In genomic region chr7:120103019-120103567, GRCm38 (mm10) we compare ENCODE assay signal across 9 mouse cellular contexts. TPM values are rescaled to one million over a fixed set of nuclear protein-coding genes. Genes with fewer than 3 reads are reported as not detected.
DNase-seq lines count a peak whose midpoint lies in the region; ATAC-seq and TF ChIP-seq lines count a peak whose summit lies in the region.
"Had no signal": no experiment of that assay in that cellular context is flagged by ENCODE, and none has a peak within 500 bp of the region (broad histone marks: within the 10 kb centered on the region; RNA-seq: fewer than 3 reads in every experiment).

No protein-coding gene starts in this region.

- TF ChIP-seq EP300 in stomach, postnatal 0 days (optimal IDR thresholded peaks at IDR 0.05): no peak

- no peak for TF ChIP-seq CTCF in cortical plate, adult 2 months (IDR thresholded peaks at IDR 0.05; ENCODE audit: extremely low read depth, insufficient read depth, low read length)
- TF ChIP-seq CTCF in stomach, postnatal 0 days (IDR thresholded peaks at IDR 0.05; ENCODE audit: low read depth): no peak

- no peaks in the 10 kb centered on the region for H3K27me3 ChIP-seq in heart, embryonic 13.5 days (replicated peaks)
- H3K27me3 ChIP-seq in kidney, embryonic 16.5 days (ENCODE audit: insufficient read depth, low read length): no peaks in the 10 kb centered on the region
- H3K27me3 ChIP-seq in stomach, postnatal 0 days (ENCODE audit: control insufficient read depth, insufficient read depth, low read length): no peaks in the 10 kb centered on the region

- peak overlapping the region; percentile 97 for H3K4me2 ChIP-seq in heart, embryonic 13.5 days
- peak overlapping the region; percentile 93 for H3K4me2 ChIP-seq in kidney, embryonic 16.5 days (replicated peaks; ENCODE audit: low read depth, low read length)
- H3K4me2 ChIP-seq in stomach, postnatal 0 days (replicated peaks; ENCODE audit: low read depth): peak overlapping the region; percentile 93

- WGBS in heart, embryonic 13.5 days: 2% methylated on average over 25 of the region's 25 CpGs
- 2% methylated on average over 25 of the region's 25 CpGs for WGBS in kidney, embryonic 16.5 days
- 2% methylated on average over 25 of the region's 25 CpGs for WGBS in stomach, postnatal 0 days

- peak overlapping the region; percentile 86 for H3K9ac ChIP-seq in heart, embryonic 13.5 days
- H3K9ac ChIP-seq in kidney, embryonic 16.5 days (replicated peaks; ENCODE audit: low read length): peak overlapping the region; percentile 78
- H3K9ac ChIP-seq in stomach, postnatal 0 days (ENCODE audit: low read length): peak overlapping the region; percentile 76

- no peak for TF ChIP-seq POLR2A in cortical plate, adult 2 months (IDR thresholded peaks at IDR 0.05; ENCODE audit: extremely low read depth, insufficient read depth, low read length)

- intact Hi-C loops in left cerebral cortex, postnatal 4 days (cut with DNase I): loop anchor here (10.0 kb wide), 1 partner anchor 258 kb away; no protein-coding TSS in a partner anchor

- H3K4me1 ChIP-seq in cortical plate, adult 2 months (ENCODE audit: control insufficient read depth, insufficient read depth, low read length): no peaks in the 10 kb centered on the region
- H3K4me1 ChIP-seq in heart, embryonic 13.5 days: peaks cover 28% of the 10 kb centered on the region
- H3K4me1 ChIP-seq in kidney, embryonic 16.5 days (ENCODE audit: insufficient read depth, low read length): peaks cover 9% of the 10 kb centered on the region
- H3K4me1 ChIP-seq in stomach, postnatal 0 days (replicated peaks; ENCODE audit: control insufficient read depth, insufficient read depth): no peaks in the 10 kb centered on the region

- H3K36me3 ChIP-seq in heart, embryonic 13.5 days: peaks cover 8% of the 10 kb centered on the region
- H3K36me3 ChIP-seq in kidney, embryonic 16.5 days (ENCODE audit: insufficient read depth, low read length): no peaks in the 10 kb centered on the region; the same call in 1 of the 2 replicates
- peaks cover 2% of the 10 kb centered on the region; the same call in 1 of the 2 replicates for H3K36me3 ChIP-seq in stomach, postnatal 0 days (ENCODE audit: control insufficient read depth, insufficient read depth, low read length)
- H3K36me3 ChIP-seq: G1E had no signal

- H3K27ac ChIP-seq in cortical plate, adult 2 months (ENCODE audit: insufficient read depth, low read length): no peak overlapping the region
- 0 out of 2 replicates have a peak overlapping the region, but pooled peaks have one; percentile 72 for H3K27ac ChIP-seq in heart, embryonic 13.5 days (replicated peaks)
- H3K27ac ChIP-seq in kidney, embryonic 16.5 days (ENCODE audit: low read length): no peak overlapping the region
- H3K27ac ChIP-seq in stomach, postnatal 0 days (replicated peaks): peak overlapping the region; percentile 83

- ATAC-seq in heart, embryonic 13.5 days (ENCODE audit: extremely low read depth, insufficient number of reproducible peaks, low FRiP score, low TSS enrichment): no peak
- peak; percentile 40; the same call in 1 of the 2 replicates for ATAC-seq in kidney, embryonic 16.5 days (ENCODE audit: low FRiP score, low TSS enrichment)
- ATAC-seq in stomach, postnatal 0 days (ENCODE audit: low FRiP score, low TSS enrichment): peak; percentile 51
- ATAC-seq in erythroid progenitor cell, adult 5-6 weeks (replicated peaks; ENCODE audit: low FRiP score, poor library complexity, severe bottlenecking): no peak

- peak; percentile 10 for DNase-seq in left cerebral cortex, postnatal 4 days
- DNase-seq in left cerebral cortex, adult 11 months (ENCODE audit: low spot score): no peak
- peak; percentile 59 for DNase-seq in lung, postnatal 14 days
- peak; percentile 68 for DNase-seq in stomach, postnatal 0 days (ENCODE audit: low spot score)

- H3K4me3 ChIP-seq in cortical plate, adult 2 months (ENCODE audit: insufficient read depth, low read length): peak overlapping the region; percentile 87
- peak overlapping the region; percentile 84 for H3K4me3 ChIP-seq in heart, embryonic 13.5 days
- H3K4me3 ChIP-seq in kidney, embryonic 16.5 days (ENCODE audit: low read length): peak overlapping the region; percentile 69
- peak overlapping the region; percentile 70 for H3K4me3 ChIP-seq in stomach, postnatal 0 days (ENCODE audit: low read depth, low read length)

- no peaks in the 10 kb centered on the region for H3K9me3 ChIP-seq in heart, embryonic 13.5 days
- H3K9me3 ChIP-seq in kidney, embryonic 16.5 days (ENCODE audit: low read length): no peaks in the 10 kb centered on the region
- no peaks in the 10 kb centered on the region for H3K9me3 ChIP-seq in stomach, postnatal 0 days (ENCODE audit: control insufficient read depth, low read length)
- H3K9me3 ChIP-seq: G1E had no signal

RNA-seq across cellular contexts. Expression of gene Tmem159, which starts 0.9 kb away (rescaled TPM):
- 1 to 10 TPM; 7.0 to 9.1 TPM for total RNA-seq in left cerebral cortex, postnatal 4 days (2021)
- 12.3 and 13.4 TPM in 2 replicates for polyA plus RNA-seq in cortical plate, adult 2 months (2012; rRNA removed)
- 19.5 and 39.1 TPM in 2 replicates for polyA plus RNA-seq in heart, embryonic 13.5 days (2015; fragmentation: Nextera tagmentation; extraction: Ambion mirVana)
- polyA plus RNA-seq in kidney, embryonic 16.5 days (2015; fragmentation: Nextera tagmentation; extraction: Ambion mirVana): 34.3 and 40.4 TPM in 2 replicates
- 31.9 and 33.9 TPM in 2 replicates for polyA plus RNA-seq in stomach, postnatal 0 days (2015; fragmentation: Nextera tagmentation; extraction: Ambion mirVana)
- total RNA-seq in erythroid progenitor cell, adult 5-6 weeks (2015; ENCODE audit: low replicate concordance): 0.84 and 2.5 TPM in 2 replicates
- not detected in 2 replicates for total RNA-seq in erythroid progenitor cell, adult 5-6 weeks (2017; ENCODE audit: low replicate concordance)
- total RNA-seq: G1E had no signal
- polyA plus RNA-seq: G1E had no signal

RNA-seq across cellular contexts. Expression of gene Dnah3, which starts 8.0 kb away (rescaled TPM):
- under 1 TPM; 0.34 to 0.52 TPM for total RNA-seq in left cerebral cortex, postnatal 4 days (2021)
- 0.25 and 0.29 TPM in 2 replicates for polyA plus RNA-seq in cortical plate, adult 2 months (2012; rRNA removed)
- polyA plus RNA-seq in heart, embryonic 13.5 days (2015; fragmentation: Nextera tagmentation; extraction: Ambion mirVana): not detected in 2 replicates
- polyA plus RNA-seq in kidney, embryonic 16.5 days (2015; fragmentation: Nextera tagmentation; extraction: Ambion mirVana): not detected in 2 replicates
- polyA plus RNA-seq in stomach, postnatal 0 days (2015; fragmentation: Nextera tagmentation; extraction: Ambion mirVana): 0.02 TPM in 1 of 2 replicates, not detected in the other
- not detected in 2 replicates for total RNA-seq in erythroid progenitor cell, adult 5-6 weeks (2015; ENCODE audit: low replicate concordance)
- total RNA-seq in erythroid progenitor cell, adult 5-6 weeks (2017; ENCODE audit: low replicate concordance): not detected in 2 replicates
- polyA plus RNA-seq: G1E had no signal

RNA-seq across cellular contexts. Expression of gene Zp2, which starts 42.0 kb away (rescaled TPM):
- under 1 TPM; 0.44 TPM for total RNA-seq in left cerebral cortex, postnatal 4 days (2021)
- 0.28 and 0.38 TPM in 2 replicates for polyA plus RNA-seq in cortical plate, adult 2 months (2012; rRNA removed)
- 0.06 and 0.17 TPM in 2 replicates for polyA plus RNA-seq in heart, embryonic 13.5 days (2015; fragmentation: Nextera tagmentation; extraction: Ambion mirVana)
- not detected in 2 replicates for polyA plus RNA-seq in kidney, embryonic 16.5 days (2015; fragmentation: Nextera tagmentation; extraction: Ambion mirVana)
- not detected in 2 replicates for polyA plus RNA-seq in stomach, postnatal 0 days (2015; fragmentation: Nextera tagmentation; extraction: Ambion mirVana)
- total RNA-seq in erythroid progenitor cell, adult 5-6 weeks (2015; ENCODE audit: low replicate concordance): not detected in 2 replicates
- total RNA-seq in erythroid progenitor cell, adult 5-6 weeks (2017; ENCODE audit: low replicate concordance): not detected in 2 replicates
- polyA plus RNA-seq: G1E had no signal

Comparison
In these comparisons a context has a peak if more than half of its experiments do, and no peak if none do; other contexts are left out.
1. H3K27ac ChIP-seq: peak in heart, embryonic 13.5 days (single experiment) and stomach, postnatal 0 days (single experiment); none in cortical plate, adult 2 months (single experiment) and kidney, embryonic 16.5 days (single experiment).
2. ATAC-seq: peak in kidney, embryonic 16.5 days (single experiment) and stomach, postnatal 0 days (single experiment); none in heart, embryonic 13.5 days (single experiment) and erythroid progenitor cell, adult 5-6 weeks (single experiment).
3. Peak in every context shown above with its lines, with median percentiles within 50 percentile points of each other: H3K4me3 ChIP-seq, H3K4me2 ChIP-seq and H3K9ac ChIP-seq.